Mouse (Mus musculus) mesoderm, embryonic 11.5 days (tissue): Measurements from ENCODE around the gene Cyp26a1.

Source experiments
- DNase-seq: peaks from one replicate; pipeline ENCODE4 v3.0.0-alpha.2; 2012; ENCODE audit warnings: low read depth, low spot score

Cyp26a1 gene

GRCm38 (mm10) chr19:37698273-37699160 lies 919 bp downstream of the Cyp26a1 start:
- DNase-seq: no peak

- DNase-seq: no peak
These were observed 2.1 kb downstream of the Cyp26a1 start for GRCm38 (mm10) chr19:37699711-37700110.

GRCm38 (mm10) chr19:37702377-37703076 lies 4.9 kb downstream of the Cyp26a1 start:
- no peak for DNase-seq

- peak; percentile 74 for DNase-seq
These were observed 6.4 kb downstream of the Cyp26a1 start for GRCm38 (mm10) chr19:37703902-37704509.

GRCm38 (mm10) chr19:37705722-37706121 lies 8.1 kb downstream of the Cyp26a1 start:
- no peak for DNase-seq

- DNase-seq: no peak
These were observed 17.1 kb downstream of the Cyp26a1 start for GRCm38 (mm10) chr19:37714681-37715080.

- no peak for DNase-seq
These were observed 18.4 kb downstream of the Cyp26a1 start for GRCm38 (mm10) chr19:37715980-37716379.

GRCm38 (mm10) chr19:37716524-37717175 lies 19.1 kb downstream of the Cyp26a1 start:
- no peak for DNase-seq

- no peak for DNase-seq
These were observed 21.6 kb downstream of the Cyp26a1 start for GRCm38 (mm10) chr19:37719166-37719565.

- no peak for DNase-seq
These were observed 27.0 kb downstream of the Cyp26a1 start for GRCm38 (mm10) chr19:37724591-37724990.

GRCm38 (mm10) chr19:37726585-37726984 lies 29.0 kb downstream of the Cyp26a1 start:
- DNase-seq: no peak

- DNase-seq: no peak
These were observed 29.8 kb downstream of the Cyp26a1 start for GRCm38 (mm10) chr19:37727366-37727765.

- DNase-seq: no peak
These were observed 37.8 kb downstream of the Cyp26a1 start for GRCm38 (mm10) chr19:37735426-37735825.

- no peak for DNase-seq
These were observed 41.0 kb downstream of the Cyp26a1 start for GRCm38 (mm10) chr19:37738575-37738974.

GRCm38 (mm10) chr19:37740043-37740442 lies 42.4 kb downstream of the Cyp26a1 start:
- no peak for DNase-seq
